25 mouse cellular contexts compared by ENCODE assay signal in the genomic region with DNA sequence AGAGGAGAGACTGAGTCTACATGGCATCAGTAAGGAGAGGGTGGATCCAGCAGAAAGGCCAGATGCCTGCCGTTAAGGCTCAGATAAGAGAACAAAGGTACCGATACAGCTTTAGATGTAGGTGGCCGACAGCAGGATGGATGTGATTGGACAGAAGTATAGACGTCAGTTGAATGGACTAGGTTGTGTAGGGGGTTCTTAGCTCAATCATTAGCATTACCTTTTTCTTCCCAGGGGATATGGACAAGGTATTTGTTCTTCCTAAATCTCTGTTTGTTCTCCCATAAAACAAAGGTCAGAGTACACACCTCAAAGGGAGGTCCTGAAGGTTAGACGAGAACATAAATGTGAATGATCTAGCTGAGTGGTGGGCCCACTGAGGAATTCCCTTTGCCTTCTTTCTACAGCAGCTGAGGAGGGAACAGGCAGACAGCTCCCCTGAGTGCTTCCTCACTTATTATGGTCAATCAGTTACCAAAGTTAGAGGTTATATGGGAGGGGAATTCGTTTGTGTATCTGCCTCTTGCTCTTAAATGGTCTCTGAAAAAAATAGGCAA.
"Had no signal": no experiment of that assay in that cellular context is flagged by ENCODE, and none has a peak within 500 bp of the region (broad histone marks: within the 10 kb centered on the region; RNA-seq: fewer than 3 reads in every experiment).

No protein-coding gene starts in this region.

- DNase-seq: gastrocnemius, adult 2 months; gastrocnemius, postnatal 10 days; gastrocnemius, postnatal 25 days; heart, adult 18-20 months; heart, postnatal 4 days; kidney, adult 18-20 months; kidney, adult 8-10 months; kidney, postnatal 10 days; kidney, postnatal 25 days; kidney, postnatal 4 days; layer of hippocampus, adult 9-11 months; layer of hippocampus, postnatal 36 days had no signal

- ATAC-seq: forebrain, embryonic 16.5 days; hindbrain, embryonic 16.5 days; inflammation-experienced regulatory T-cells, adult 6 months; liver, embryonic 12.5 days had no signal

- H3K9ac ChIP-seq: heart, embryonic 13.5 days; heart, embryonic 15.5 days; hindbrain, embryonic 12.5 days; hindbrain, embryonic 14.5 days; limb, embryonic 13.5 days; limb, embryonic 15.5 days; liver, embryonic 12.5 days; liver, embryonic 14.5 days had no signal

- H3K4me1 ChIP-seq: heart, embryonic 13.5 days; heart, embryonic 15.5 days; hindbrain, embryonic 10.5 days; hindbrain, embryonic 12.5 days; limb, embryonic 13.5 days; limb, embryonic 15.5 days; liver, embryonic 12.5 days had no signal

- H3K27me3 ChIP-seq: heart, embryonic 13.5 days; heart, embryonic 15.5 days; hindbrain, embryonic 12.5 days; limb, embryonic 13.5 days; limb, embryonic 15.5 days; liver, embryonic 12.5 days had no signal

- H3K36me3 ChIP-seq: heart, embryonic 13.5 days; heart, embryonic 15.5 days; hindbrain, embryonic 10.5 days; hindbrain, embryonic 12.5 days; limb, embryonic 13.5 days; limb, embryonic 15.5 days; liver, embryonic 12.5 days had no signal

- H3K27ac ChIP-seq: gastrocnemius, adult 2 months; heart, embryonic 13.5 days; heart, embryonic 15.5 days; hindbrain, embryonic 10.5 days; hindbrain, embryonic 12.5 days; hindbrain, embryonic 14.5 days; limb, embryonic 13.5 days; limb, embryonic 15.5 days; liver, embryonic 12.5 days; liver, embryonic 14.5 days had no signal

- H3K9me3 ChIP-seq: heart, embryonic 15.5 days; hindbrain, embryonic 10.5 days; hindbrain, embryonic 12.5 days; limb, embryonic 15.5 days; liver, embryonic 12.5 days had no signal

- H3K4me2 ChIP-seq: heart, embryonic 11.5 days; heart, embryonic 13.5 days; heart, embryonic 15.5 days; hindbrain, embryonic 12.5 days; hindbrain, embryonic 14.5 days; limb, embryonic 13.5 days; limb, embryonic 15.5 days; liver, embryonic 12.5 days had no signal

- H3K4me3 ChIP-seq: gastrocnemius, adult 2 months; heart, embryonic 13.5 days; heart, embryonic 15.5 days; hindbrain, embryonic 10.5 days; hindbrain, embryonic 12.5 days; limb, embryonic 13.5 days; limb, embryonic 15.5 days; liver, embryonic 12.5 days had no signal
